ENCODE assay signal across 7 mouse cellular contexts in genomic region chr11:29514682-29515412, GRCm38 (mm10). TPM values are rescaled to one million over a fixed set of nuclear protein-coding genes. Genes with fewer than 3 reads are reported as not detected.
DNase-seq lines count a peak whose midpoint lies in the region; ATAC-seq lines count a peak whose summit lies in the region.

Gene Prorsd1 (minus strand): TSS chr11:29515033.

- H3K27me3 ChIP-seq in midbrain, embryonic 10.5 days (ENCODE audit: low read depth, poor library complexity, severe bottlenecking), result no peaks in the 10 kb centered on the region

- intact Hi-C loops in gastrocnemius, postnatal 14 days (cut with DNase I; ENCODE audit: low total_unique reads), result no loop called here
- intact Hi-C loops in left cerebral cortex, postnatal 25 days (cut with DNase I), result no loop called here

- peaks cover 26% of the 10 kb centered on the region for H3K36me3 ChIP-seq in midbrain, embryonic 10.5 days

- peak within 1 kb of the TSS; percentile 88 for H3K27ac ChIP-seq in midbrain, embryonic 10.5 days (replicated peaks)

- ATAC-seq in inflammation-experienced regulatory T-cells, adult 6 months, result peak; percentile 98

- H3K4me3 ChIP-seq in midbrain, embryonic 10.5 days, result peak within 1 kb of the TSS; percentile 75

- DNase-seq in adrenal gland, adult 18-20 months (ENCODE audit: low spot score in 2 of 2), result peak; percentile 86 to 88
- DNase-seq in embryo, embryonic 10.5 days (ENCODE audit: low spot score), result peak; percentile 95
- peak; percentile 91 for DNase-seq in gastrocnemius, postnatal 14 days
- peak; percentile 66 to 68 for DNase-seq in left cerebral cortex, postnatal 25 days (ENCODE audit: low spot score in 2 of 2)
- peak; percentile 90 for DNase-seq in midbrain, embryonic 10.5 days (ENCODE audit: low spot score)
- DNase-seq in right cerebral cortex, postnatal 4 days, result peak; percentile 77

- no peaks in the 10 kb centered on the region for H3K9me3 ChIP-seq in midbrain, embryonic 10.5 days (replicated peaks)

- H3K4me1 ChIP-seq in midbrain, embryonic 10.5 days, result peaks cover 13% of the 10 kb centered on the region

- WGBS in midbrain, embryonic 10.5 days, result 3% methylated on average over 40 of the region's 40 CpGs

RNA-seq across cellular contexts. Expression of gene Prorsd1, which starts in this region (rescaled TPM):
- total RNA-seq in adrenal gland, adult 18-20 months (2021), result 10 to 100 TPM; 25.4 to 28.1 TPM
- 10 to 100 TPM; 15.9 to 20.9 TPM for total RNA-seq in gastrocnemius, postnatal 14 days (2021)
- 10 to 100 TPM; 41.2 to 47.8 (median 47.3) TPM for polyA plus RNA-seq in inflammation-experienced regulatory T-cells, adult 6 months (2017; shearing (Covaris generic))
- 1 to 10 TPM; 1.5 to 3.9 TPM for total RNA-seq in left cerebral cortex, postnatal 25 days (2021)
- 19.6 and 19.8 TPM in 2 replicates for polyA plus RNA-seq in midbrain, embryonic 10.5 days (2016; fragmentation: Nextera tagmentation; extraction: Ambion mirVana)

Comparison
In these comparisons a context has a peak if more than half of its experiments do, and no peak if none do; other contexts are left out.
1. Peak in every context shown above with its lines: DNase-seq, ATAC-seq, H3K4me3 ChIP-seq and H3K27ac ChIP-seq.